Mouse (Mus musculus) hindbrain, embryonic 14.5 days (tissue): ENCODE results near the gene AA986860. TPM values are rescaled to one million over a fixed set of nuclear protein-coding genes. Genes with fewer than 3 reads are reported as not detected.

ENCODE experiments used
- ATAC-seq: fragments of 200-750 bp; cut with Nextera tagmentation; 2 replicates; pipeline ENCODE4 v1.8.0; 2017; ENCODE audit warnings: moderate number of reproducible peaks, mild to moderate bottlenecking, moderate TSS enrichment, moderate library complexity; ENCODE audit not compliant: low FRiP score
- DNase-seq: peaks from one replicate; pipeline ENCODE4 v3.0.0-alpha.2; 2015; ENCODE audit warnings: low spot score
- H3K27ac ChIP-seq: fragments of 300-500 bp; sonication (generic); 2 replicates; pipeline ENCODE4 v1.5.1; 2014; ENCODE audit warnings: mild to moderate bottlenecking, moderate library complexity
- H3K27me3 ChIP-seq: fragments of 300-500 bp; sonication (generic); 2 replicates; pipeline ENCODE4 v1.6.1; 2014; ENCODE audit warnings: mild to moderate bottlenecking, low read length, mixed read lengths; ENCODE audit not compliant: control insufficient read depth, insufficient read depth
- H3K36me3 ChIP-seq: fragments of 300-500 bp; sonication (generic); replicated peaks from 2 replicates; pipeline ENCODE4 v1.6.1; 2014; ENCODE audit not compliant: control insufficient read depth, insufficient read depth
- H3K4me1 ChIP-seq: fragments of 300-500 bp; sonication (generic); replicated peaks from 2 replicates; pipeline ENCODE4 v1.6.1; 2014; ENCODE audit warnings: antibody characterized with exemption, low read length, mixed read lengths; ENCODE audit not compliant: control insufficient read depth, insufficient read depth
- H3K4me2 ChIP-seq: fragments of 300-500 bp; sonication (generic); replicated peaks from 2 replicates; pipeline ENCODE4 v1.6.1; 2014; ENCODE audit warnings: mild to moderate bottlenecking, moderate library complexity
- H3K4me3 ChIP-seq: fragments of 300-500 bp; sonication (generic); replicated peaks from 2 replicates; pipeline ENCODE4 v1.5.1; 2014; ENCODE audit warnings: mild to moderate bottlenecking, low read length
- H3K9ac ChIP-seq: fragments of 300-500 bp; sonication (generic); 2 replicates; pipeline ENCODE4 v1.6.1; 2014
- H3K9me3 ChIP-seq: fragments of 300-500 bp; sonication (generic); 2 replicates; pipeline ENCODE4 v1.6.1; 2016; ENCODE audit warnings: low read length; ENCODE audit not compliant: control insufficient read depth
- WGBS: fragments of 180-500 bp; shearing (Covaris S2); extraction: QIAGEN DNeasy Blood & Tissue Kit; methylation state at CpG from one replicate; pipeline ENCODE4 v1.1.7; 2014; 5-methylcytosine and 5-hydroxymethylcytosine counted together
- polyA plus RNA-seq: library from polyadenylated mRNA; unstranded; fragments of >200 nt; fragmentation: Nextera tagmentation; extraction: Ambion mirVana; gene quantifications from 2 replicates; pipeline ENCODE4 v1.2.1, GENCODE M21; 2014

AA986860 gene
- polyA plus RNA-seq, 1 experiment from 2014 or later: 1.2 TPM

GRCm38 (mm10) chr1:130740781-130741720 is 9.3 kb downstream of the AA986860 start:
- H3K9ac ChIP-seq: no peak overlapping the region
- DNase-seq (no peak), ATAC-seq (no peak)
- H3K4me3 ChIP-seq: no peak overlapping the region
- no peak overlapping the region for H3K4me2 ChIP-seq
- no peaks in the 10 kb centered on the region for H3K36me3 ChIP-seq
- no peak overlapping the region for H3K27ac ChIP-seq
- no peaks in the 10 kb centered on the region for H3K9me3 ChIP-seq
- H3K27me3 ChIP-seq: no peaks in the 10 kb centered on the region
- 53% methylated on average over 15 of the region's 15 CpGs for WGBS
- no peaks in the 10 kb centered on the region for H3K4me1 ChIP-seq

DNA sequence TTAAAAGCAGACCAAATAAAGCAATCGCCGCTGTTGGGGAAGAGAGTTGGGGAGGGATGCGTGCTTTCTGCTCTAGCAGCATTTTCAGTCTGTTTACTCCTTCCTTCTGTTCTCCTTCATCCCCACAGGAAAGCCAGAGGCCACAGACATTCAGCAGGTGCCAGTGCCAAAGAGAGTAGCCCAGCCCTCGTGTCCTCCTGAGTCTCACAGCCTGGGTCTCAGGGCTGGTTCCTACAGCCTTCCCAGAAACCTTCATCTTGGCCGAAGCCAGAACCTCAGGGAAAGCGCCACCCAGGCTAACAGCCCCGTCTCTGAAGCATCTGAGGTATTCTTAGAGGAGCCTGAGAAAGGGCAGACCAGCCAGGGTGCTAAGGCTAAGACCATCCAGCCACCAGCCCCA is 10.4 kb downstream of the AA986860 start:
- Histone ChIP-seq H3K9me3 (no peaks in the 10 kb centered on the region), H3K36me3 (no peaks in the 10 kb centered on the region), H3K4me1 (no peaks in the 10 kb centered on the region), H3K4me3 (no peak overlapping the region), H3K27me3 (no peaks in the 10 kb centered on the region), H3K27ac (no peak overlapping the region), H3K4me2 (no peak overlapping the region), H3K9ac (no peak overlapping the region)
- no peak for DNase-seq
- WGBS: 88% methylated on average over 7 of the region's 7 CpGs
- ATAC-seq: no peak

DNA sequence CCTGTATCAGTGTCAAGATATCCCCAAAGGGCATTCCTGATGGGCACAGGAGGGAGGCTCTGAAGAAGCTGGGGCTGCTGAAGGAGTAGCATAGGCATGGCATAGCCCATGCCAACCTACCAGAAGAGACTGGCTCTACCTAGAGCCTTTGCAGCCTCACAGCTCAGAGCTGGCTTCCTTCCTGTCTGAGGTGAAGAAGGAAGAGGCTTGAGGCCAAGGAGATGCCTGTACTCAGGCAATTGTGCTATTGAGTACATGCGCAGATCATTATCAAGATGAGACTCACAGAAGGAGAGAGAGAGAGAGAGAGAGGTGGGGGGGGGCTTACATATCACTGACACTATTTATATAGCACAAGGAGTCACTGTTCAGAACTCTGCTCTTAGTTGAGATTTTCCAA is 12.0 kb downstream of the AA986860 start:
- Histone ChIP-seq H3K4me3 (no peak overlapping the region), H3K36me3 (no peaks in the 10 kb centered on the region), H3K27me3 (no peaks in the 10 kb centered on the region), H3K4me1 (no peaks in the 10 kb centered on the region), H3K9ac (no peak overlapping the region), H3K4me2 (no peak overlapping the region), H3K27ac (no peak overlapping the region), H3K9me3 (no peaks in the 10 kb centered on the region)
- WGBS: 81% methylated on average over 1 of the region's 1 CpGs
- DNase-seq (no peak), ATAC-seq (no peak)

DNA sequence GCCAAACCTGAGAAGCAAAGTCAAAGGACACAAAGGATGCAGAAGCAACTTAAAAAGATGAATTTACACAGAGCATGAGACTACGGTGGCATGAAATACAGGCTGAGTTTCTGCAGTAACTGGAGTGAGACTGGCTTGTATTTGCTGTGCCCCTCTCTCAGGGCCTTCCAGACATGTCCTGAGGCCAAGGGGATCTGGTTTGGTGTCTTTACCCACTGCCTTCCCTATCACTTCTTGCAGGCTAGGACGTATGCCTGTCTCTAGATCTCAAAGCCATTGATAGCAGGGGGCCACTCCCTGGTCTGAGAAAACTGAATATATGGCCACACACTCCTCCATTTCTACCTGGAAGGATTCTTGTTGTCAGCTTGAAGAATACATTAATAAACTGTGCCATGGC is 12.4 kb downstream of the AA986860 start:
- no peak overlapping the region for H3K9ac ChIP-seq
- WGBS: 87% methylated on average over 2 of the region's 2 CpGs
- H3K36me3 ChIP-seq: no peaks in the 10 kb centered on the region
- H3K9me3 ChIP-seq: no peaks in the 10 kb centered on the region
- H3K4me1 ChIP-seq: no peaks in the 10 kb centered on the region
- H3K27ac ChIP-seq: no peak overlapping the region
- no peak overlapping the region for H3K4me3 ChIP-seq
- no peaks in the 10 kb centered on the region for H3K27me3 ChIP-seq
- DNase-seq: no peak
- ATAC-seq: no peak
- no peak overlapping the region for H3K4me2 ChIP-seq

GRCm38 (mm10) chr1:130744961-130745360 is 13.2 kb downstream of the AA986860 start:
- H3K27ac ChIP-seq: no peak overlapping the region
- H3K4me3 ChIP-seq: no peak overlapping the region
- no peaks in the 10 kb centered on the region for H3K4me1 ChIP-seq
- no peaks in the 10 kb centered on the region for H3K36me3 ChIP-seq
- H3K9me3 ChIP-seq: no peaks in the 10 kb centered on the region
- H3K9ac ChIP-seq: no peak overlapping the region
- H3K27me3 ChIP-seq: no peaks in the 10 kb centered on the region
- ATAC-seq: no peak
- no peak overlapping the region for H3K4me2 ChIP-seq
- no peak for DNase-seq
- WGBS: 83% methylated on average over 5 of the region's 5 CpGs

DNA sequence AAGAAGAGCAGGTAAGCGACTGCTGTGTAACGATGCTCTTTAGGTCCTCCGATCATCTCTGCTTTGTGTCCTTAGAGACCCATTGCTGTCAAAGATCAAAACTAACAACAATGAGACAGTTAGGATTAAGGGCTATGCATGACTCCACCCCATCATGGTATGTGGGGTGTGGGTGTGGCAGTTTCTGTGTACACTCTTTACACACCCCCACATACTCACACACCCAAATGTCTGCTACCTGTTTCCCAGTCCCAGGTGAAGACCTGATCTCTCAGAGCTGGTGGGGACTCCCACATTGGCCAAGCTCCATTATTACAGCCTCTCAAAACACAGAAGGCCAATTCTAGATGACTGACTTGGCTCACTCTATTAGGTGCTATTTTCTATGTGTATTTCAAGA is 13.8 kb downstream of the AA986860 start:
- ATAC-seq: no peak
- no peak overlapping the region for H3K4me2 ChIP-seq
- H3K27me3 ChIP-seq: no peaks in the 10 kb centered on the region
- no peaks in the 10 kb centered on the region for H3K36me3 ChIP-seq
- H3K4me3 ChIP-seq: no peak overlapping the region
- DNase-seq: no peak
- H3K4me1 ChIP-seq: no peaks in the 10 kb centered on the region
- WGBS: 97% methylated on average over 3 of the region's 3 CpGs
- H3K27ac ChIP-seq: no peak overlapping the region
- no peak overlapping the region for H3K9ac ChIP-seq
- no peaks in the 10 kb centered on the region for H3K9me3 ChIP-seq

DNA sequence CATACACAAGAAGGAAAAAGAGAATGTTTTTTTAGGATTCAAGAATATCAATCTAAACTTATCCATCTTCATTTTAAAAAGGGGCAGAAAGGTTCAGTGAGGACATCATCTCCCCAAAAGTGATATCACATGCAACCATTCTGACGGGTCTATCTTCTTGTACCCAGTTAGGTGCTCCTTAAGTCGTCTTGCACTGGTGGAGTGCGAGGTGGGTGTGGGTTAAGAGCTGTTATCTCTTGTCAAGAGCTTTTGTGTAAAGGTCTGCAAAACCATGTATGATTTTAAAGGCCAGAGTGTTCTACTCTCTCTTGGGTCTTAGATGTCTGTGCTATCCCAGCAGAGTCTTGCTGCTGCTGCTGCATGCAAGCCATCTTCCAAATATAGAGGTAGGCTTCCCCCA is 15.0 kb downstream of the AA986860 start:
- H3K4me1 ChIP-seq: no peaks in the 10 kb centered on the region
- H3K27ac ChIP-seq: no peak overlapping the region
- 92% methylated on average over 3 of the region's 3 CpGs for WGBS

DNA sequence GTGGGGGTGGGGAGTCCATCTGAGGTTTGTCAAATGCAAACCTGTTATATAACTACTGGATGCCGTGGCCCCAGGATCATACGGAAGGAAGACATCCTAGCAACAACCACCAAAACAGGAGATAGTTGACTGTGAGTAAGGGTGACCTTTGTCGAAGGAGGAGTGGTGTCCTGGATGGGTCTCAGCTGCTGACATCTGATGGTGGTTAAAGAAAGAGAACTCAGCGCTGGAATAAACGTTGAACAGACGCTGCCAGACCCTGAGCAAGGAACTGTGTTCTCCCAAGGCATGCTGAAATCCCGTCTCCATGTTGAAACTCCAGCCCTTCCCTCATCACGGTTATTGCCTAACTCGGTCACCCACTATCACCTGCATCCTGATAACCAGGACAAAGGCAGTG is 27.9 kb downstream of the AA986860 start:
- Histone ChIP-seq H3K4me1 (no peaks in the 10 kb centered on the region), H3K27ac (no peak overlapping the region), H3K4me3 (no peak overlapping the region), H3K4me2 (no peak overlapping the region), H3K36me3 (no peaks in the 10 kb centered on the region), H3K27me3 (no peaks in the 10 kb centered on the region), H3K9me3 (no peaks in the 10 kb centered on the region), H3K9ac (no peak overlapping the region)
- 89% methylated on average over 9 of the region's 9 CpGs for WGBS
- ATAC-seq: no peak
- DNase-seq: no peak

More for the DNA sequence above, 15.0 kb downstream of the AA986860 start:
- ATAC-seq (no peak), DNase-seq (no peak)
- no peak overlapping the region for H3K4me3 ChIP-seq
- H3K36me3 ChIP-seq: no peaks in the 10 kb centered on the region
- no peaks in the 10 kb centered on the region for H3K9me3 ChIP-seq
- no peak overlapping the region for H3K4me2 ChIP-seq
- H3K9ac ChIP-seq: no peak overlapping the region
- H3K27me3 ChIP-seq: no peaks in the 10 kb centered on the region

GRCm38 (mm10) chr1:130761597-130761996 is 29.8 kb downstream of the AA986860 start:
- no peak overlapping the region for H3K4me3 ChIP-seq
- no peak overlapping the region for H3K27ac ChIP-seq
- H3K9ac ChIP-seq: no peak overlapping the region
- ATAC-seq (no peak), DNase-seq (no peak)
- no peak overlapping the region for H3K4me2 ChIP-seq
- no peaks in the 10 kb centered on the region for H3K27me3 ChIP-seq
- H3K9me3 ChIP-seq: no peaks in the 10 kb centered on the region
- no peaks in the 10 kb centered on the region for H3K4me1 ChIP-seq
- WGBS: 84% methylated on average over 1 of the region's 1 CpGs
- no peaks in the 10 kb centered on the region for H3K36me3 ChIP-seq
